Mouse (Mus musculus): ENCODE data around the gene Ptprr. TPM values are rescaled to one million over a fixed set of nuclear protein-coding genes. Genes with fewer than 3 reads are reported as not detected.

Gene Ptprr
- polyA plus RNA-seq (2015; fragmentation: Nextera tagmentation; extraction: Ambion mirVana): 0.36 and 0.39 TPM in 2 replicates

- Histone ChIP-seq H3K9me3 (no peaks in the 10 kb centered on the region), H3K9ac (no peak within 1 kb of the TSS), H3K4me2 (peak within 1 kb of the TSS; percentile 65), H3K27me3 (peaks cover 12% of the 10 kb centered on the region), H3K4me3 (peak within 1 kb of the TSS; percentile 33), H3K36me3 (no peaks in the 10 kb centered on the region), H3K4me1 (0 out of 2 replicates have a peak, but pooled peaks cover 10% of the 10 kb centered on the region), H3K27ac (no peak within 1 kb of the TSS)
- under 1% methylated on average over 19 of the region's 19 CpGs for WGBS
- peak; percentile 74 for ATAC-seq (ENCODE audit: borderline replicate concordance, extremely low read depth, low FRiP score, low TSS enrichment)
Observed at GRCm38 (mm10) chr10:116017845-116018479, at the start of gene Ptprr. Gene Ptprr, plus strand, starts transcription at chr10:116018213.

GRCm38 (mm10) chr10:115976345-115976744 lies 41.7 kb upstream of the Ptprr start:
- H3K27me3 ChIP-seq: no peaks in the 10 kb centered on the region
- no peak overlapping the region for H3K27ac ChIP-seq
- H3K9me3 ChIP-seq: no peaks in the 10 kb centered on the region
- no peak overlapping the region for H3K9ac ChIP-seq
- no peak overlapping the region for H3K4me3 ChIP-seq
- no peak for ATAC-seq (ENCODE audit: borderline replicate concordance, extremely low read depth, low FRiP score, low TSS enrichment)
- H3K4me1 ChIP-seq: no peaks in the 10 kb centered on the region
- H3K36me3 ChIP-seq: no peaks in the 10 kb centered on the region
- 70% methylated on average over 7 of the region's 7 CpGs for WGBS
- H3K4me2 ChIP-seq: no peak overlapping the region

GRCm38 (mm10) chr10:115978992-115979391 lies 39.0 kb upstream of the Ptprr start:
- Histone ChIP-seq H3K4me2 (no peak overlapping the region), H3K27me3 (no peaks in the 10 kb centered on the region), H3K9me3 (no peaks in the 10 kb centered on the region), H3K4me1 (no peaks in the 10 kb centered on the region), H3K27ac (no peak overlapping the region), H3K36me3 (no peaks in the 10 kb centered on the region), H3K9ac (no peak overlapping the region), H3K4me3 (no peak overlapping the region)
- WGBS: 42% methylated on average over 7 of the region's 7 CpGs
- ATAC-seq (ENCODE audit: borderline replicate concordance, extremely low read depth, low FRiP score, low TSS enrichment): peak; percentile 52; the same call in 1 of the 2 replicates

- H3K27ac ChIP-seq: no peak overlapping the region
- H3K9ac ChIP-seq: no peak overlapping the region
- H3K4me2 ChIP-seq: no peak overlapping the region
- H3K4me1 ChIP-seq: no peaks in the 10 kb centered on the region
- H3K36me3 ChIP-seq: no peaks in the 10 kb centered on the region
- no peak overlapping the region for H3K4me3 ChIP-seq
- 39% methylated on average over 2 of the region's 2 CpGs for WGBS
- ATAC-seq (ENCODE audit: borderline replicate concordance, extremely low read depth, low FRiP score, low TSS enrichment): no peak
- no peaks in the 10 kb centered on the region for H3K9me3 ChIP-seq
- H3K27me3 ChIP-seq: no peaks in the 10 kb centered on the region
Observed at GRCm38 (mm10) chr10:115980018-115980417, 38.0 kb upstream of the Ptprr start.

GRCm38 (mm10) chr10:115984308-115984707 lies 33.7 kb upstream of the Ptprr start:
- Histone ChIP-seq H3K4me3 (no peak overlapping the region), H3K27me3 (no peaks in the 10 kb centered on the region), H3K27ac (no peak overlapping the region), H3K9me3 (no peaks in the 10 kb centered on the region), H3K4me2 (no peak overlapping the region), H3K36me3 (no peaks in the 10 kb centered on the region), H3K9ac (no peak overlapping the region), H3K4me1 (no peaks in the 10 kb centered on the region)
- 53% methylated on average over 6 of the region's 6 CpGs for WGBS
- no peak for ATAC-seq (ENCODE audit: borderline replicate concordance, extremely low read depth, low FRiP score, low TSS enrichment)

GRCm38 (mm10) chr10:116001838-116002237 lies 16.2 kb upstream of the Ptprr start:
- Histone ChIP-seq H3K36me3 (no peaks in the 10 kb centered on the region), H3K4me3 (no peak overlapping the region), H3K27me3 (no peaks in the 10 kb centered on the region), H3K4me1 (no peaks in the 10 kb centered on the region), H3K4me2 (no peak overlapping the region), H3K9me3 (no peaks in the 10 kb centered on the region), H3K27ac (no peak overlapping the region), H3K9ac (no peak overlapping the region)
- WGBS: 73% methylated on average over 8 of the region's 8 CpGs
- ATAC-seq (ENCODE audit: borderline replicate concordance, extremely low read depth, low FRiP score, low TSS enrichment): no peak

- H3K4me3 ChIP-seq: no peak overlapping the region
- H3K27ac ChIP-seq: no peak overlapping the region
- no peaks in the 10 kb centered on the region for H3K4me1 ChIP-seq
- H3K27me3 ChIP-seq: no peaks in the 10 kb centered on the region
- ATAC-seq (ENCODE audit: borderline replicate concordance, extremely low read depth, low FRiP score, low TSS enrichment): peak; percentile 46; the same call in 1 of the 2 replicates
- H3K4me2 ChIP-seq: peak overlapping the region; percentile 22; the same call in 1 of the 2 replicates
- no peak overlapping the region for H3K9ac ChIP-seq
- H3K36me3 ChIP-seq: no peaks in the 10 kb centered on the region
- 31% methylated on average over 6 of the region's 6 CpGs for WGBS
- no peaks in the 10 kb centered on the region for H3K9me3 ChIP-seq
Observed at GRCm38 (mm10) chr10:116006675-116007074, 11.3 kb upstream of the Ptprr start.

GRCm38 (mm10) chr10:116018480-116018891 lies 473 bp downstream of the Ptprr start:
- Histone ChIP-seq H3K9ac (no peak overlapping the region), H3K4me2 (peak overlapping the region; percentile 65), H3K4me1 (0 out of 2 replicates have a peak, but pooled peaks cover 10% of the 10 kb centered on the region), H3K27ac (no peak overlapping the region), H3K4me3 (peak overlapping the region; percentile 33), H3K36me3 (no peaks in the 10 kb centered on the region), H3K27me3 (peaks cover 12% of the 10 kb centered on the region), H3K9me3 (no peaks in the 10 kb centered on the region)
- peak; percentile 31; the same call in 1 of the 2 replicates for ATAC-seq (ENCODE audit: borderline replicate concordance, extremely low read depth, low FRiP score, low TSS enrichment)
- WGBS: 1% methylated on average over 17 of the region's 17 CpGs

- Histone ChIP-seq H3K27me3 (peaks cover 12% of the 10 kb centered on the region), H3K4me2 (peak overlapping the region; percentile 65; the same call in 1 of the 2 replicates), H3K4me1 (0 out of 2 replicates have a peak, but pooled peaks cover 10% of the 10 kb centered on the region), H3K9me3 (no peaks in the 10 kb centered on the region), H3K27ac (no peak overlapping the region), H3K9ac (no peak overlapping the region), H3K4me3 (no peak overlapping the region), H3K36me3 (no peaks in the 10 kb centered on the region)
- 10% methylated on average over 20 of the region's 20 CpGs for WGBS
- ATAC-seq (ENCODE audit: borderline replicate concordance, extremely low read depth, low FRiP score, low TSS enrichment): no peak
Observed at GRCm38 (mm10) chr10:116019086-116019860, 1.3 kb downstream of the Ptprr start.

- no peak for ATAC-seq (ENCODE audit: borderline replicate concordance, extremely low read depth, low FRiP score, low TSS enrichment)
Observed at GRCm38 (mm10) chr10:116021081-116021480, 3.1 kb downstream of the Ptprr start.

GRCm38 (mm10) chr10:116038150-116038549 lies 20.1 kb downstream of the Ptprr start:
- Histone ChIP-seq H3K36me3 (no peaks in the 10 kb centered on the region), H3K9me3 (no peaks in the 10 kb centered on the region), H3K4me3 (no peak overlapping the region), H3K27me3 (no peaks in the 10 kb centered on the region), H3K4me1 (no peaks in the 10 kb centered on the region), H3K9ac (no peak overlapping the region), H3K4me2 (no peak overlapping the region), H3K27ac (no peak overlapping the region)
- no peak for ATAC-seq (ENCODE audit: borderline replicate concordance, extremely low read depth, low FRiP score, low TSS enrichment)
- WGBS: 73% methylated on average over 1 of the region's 1 CpGs

More at GRCm38 (mm10) chr10:116021081-116021480, 3.1 kb downstream of the Ptprr start:
- Histone ChIP-seq H3K27me3 (peaks cover 12% of the 10 kb centered on the region), H3K4me3 (no peak overlapping the region), H3K9ac (no peak overlapping the region), H3K4me2 (no peak overlapping the region), H3K9me3 (no peaks in the 10 kb centered on the region), H3K4me1 (0 out of 2 replicates have a peak, but pooled peaks cover 10% of the 10 kb centered on the region), H3K27ac (no peak overlapping the region), H3K36me3 (no peaks in the 10 kb centered on the region)
- 73% methylated on average over 3 of the region's 3 CpGs for WGBS

GRCm38 (mm10) chr10:116075954-116076353 lies 57.9 kb downstream of the Ptprr start:
- Histone ChIP-seq H3K27me3 (no peaks in the 10 kb centered on the region), H3K9me3 (no peaks in the 10 kb centered on the region), H3K4me1 (no peaks in the 10 kb centered on the region), H3K4me2 (no peak overlapping the region), H3K36me3 (no peaks in the 10 kb centered on the region), H3K4me3 (no peak overlapping the region), H3K27ac (no peak overlapping the region), H3K9ac (no peak overlapping the region)
- 79% methylated on average over 5 of the region's 5 CpGs for WGBS
- ATAC-seq (ENCODE audit: borderline replicate concordance, extremely low read depth, low FRiP score, low TSS enrichment): no peak
